ENCODE assay signal across 8 mouse cellular contexts in the genomic region with DNA sequence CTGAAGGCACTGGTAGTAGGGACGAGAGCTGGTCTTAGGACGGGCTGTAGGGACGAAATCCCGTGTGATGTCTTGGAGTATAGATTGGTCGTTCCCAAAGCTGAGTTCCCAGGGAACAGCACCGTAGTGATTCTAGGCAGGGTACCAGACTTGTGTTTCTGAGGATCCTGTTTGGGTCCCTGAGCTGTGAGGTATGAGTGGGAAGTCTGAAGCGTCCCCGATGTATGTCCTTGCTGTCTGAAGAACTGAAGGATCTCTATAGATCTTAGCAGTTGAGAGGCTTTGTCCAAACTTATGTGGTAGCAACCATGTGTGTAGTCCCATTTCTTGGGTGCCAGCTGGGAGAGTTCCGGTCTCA. TPM values are rescaled to one million over a fixed set of nuclear protein-coding genes. Genes with fewer than 3 reads are reported as not detected.
DNase-seq lines count a peak whose midpoint lies in the region; ATAC-seq and TF ChIP-seq lines count a peak whose summit lies in the region.

No protein-coding gene starts in this region.

- TF ChIP-seq RAD21 in CH12.LX (IDR thresholded peaks at IDR 0.05; ENCODE audit: low read depth, low read length): no peak

- peak overlapping the region; percentile 95; the same call in 1 of the 2 replicates for H3K27ac ChIP-seq in heart, embryonic 13.5 days (replicated peaks)
- H3K27ac ChIP-seq in CH12.LX (ENCODE audit: insufficient read depth, low read depth): peak overlapping the region; percentile 17
- H3K27ac ChIP-seq in forebrain, embryonic 13.5 days: peak overlapping the region; percentile 31; the same call in 1 of the 2 replicates
- peak overlapping the region; percentile 93 for H3K27ac ChIP-seq in liver, embryonic 16.5 days (ENCODE audit: low read length)

- peak overlapping the region; percentile 84 for H3K4me2 ChIP-seq in heart, embryonic 13.5 days
- peak overlapping the region; percentile 67 for H3K4me2 ChIP-seq in CH12.LX (ENCODE audit: insufficient read depth, low read depth, poor library complexity, severe bottlenecking)
- H3K4me2 ChIP-seq in forebrain, embryonic 13.5 days: peak overlapping the region; percentile 83
- peak overlapping the region; percentile 88 for H3K4me2 ChIP-seq in liver, embryonic 16.5 days (ENCODE audit: low read depth, low read length)

- no peak for DNase-seq in heart, postnatal 14 days
- no peak for DNase-seq in CH12.LX (ENCODE audit: extremely low read depth)
- no peak for DNase-seq in adrenal gland, postnatal 36 days
- no peak for DNase-seq in kidney, postnatal 14 days
- no peak for DNase-seq in c-Kit-positive CD71-positive TER-119-positive erythroid progenitor cells, embryonic 14.5 days (ENCODE audit: low spot score)

- dilution Hi-C loops in CH12.LX (cut with MboI; ENCODE audit: extremely low pct_ligation_motif_present, extremely low pct_unique_long_range_greater_than_20kb, low sequenced_read_pairs): no loop called here

- in situ Hi-C loops in CH12.LX (cut with MboI; ENCODE audit: low pct_ligation_motif_present, low pct_unique_long_range_greater_than_20kb, low sequenced_read_pairs): no loop called here

- no peaks in the 10 kb centered on the region for H3K9me3 ChIP-seq in heart, embryonic 13.5 days
- no peaks in the 10 kb centered on the region for H3K9me3 ChIP-seq in CH12.LX (replicated peaks; ENCODE audit: low read length)
- no peaks in the 10 kb centered on the region for H3K9me3 ChIP-seq in forebrain, embryonic 13.5 days (replicated peaks)
- no peaks in the 10 kb centered on the region for H3K9me3 ChIP-seq in liver, embryonic 16.5 days (replicated peaks; ENCODE audit: control insufficient read depth, low read length)

- intact Hi-C loops in heart, postnatal 14 days (cut with DNase I): loop anchor here (2.0 to 5.0 kb wide), 2 partner anchors 56 to 102 kb away; a partner anchor contains a TSS

- no peak for TF ChIP-seq EP300 in CH12.LX (IDR thresholded peaks at IDR 0.05; ENCODE audit: low read length)

- H3K9ac ChIP-seq in heart, embryonic 13.5 days: peak overlapping the region; percentile 90
- peak overlapping the region; percentile 74 for H3K9ac ChIP-seq in CH12.LX (ENCODE audit: insufficient read depth, low read depth)
- H3K9ac ChIP-seq in forebrain, embryonic 13.5 days: peak overlapping the region; percentile 85
- H3K9ac ChIP-seq in liver, embryonic 16.5 days (ENCODE audit: low read depth, low read length): peak overlapping the region; percentile 85

- peak overlapping the region; percentile 76 for H3K4me3 ChIP-seq in heart, embryonic 13.5 days
- peak overlapping the region; percentile 63 to 100 (median 81) for H3K4me3 ChIP-seq in CH12.LX (replicated peaks in 1 of 3; ENCODE audit: low read depth in 2 of 3, low read length in 2 of 3, poor library complexity in 1 of 3)
- peak overlapping the region; percentile 66 for H3K4me3 ChIP-seq in forebrain, embryonic 13.5 days
- H3K4me3 ChIP-seq in liver, embryonic 16.5 days (ENCODE audit: low read depth, low read length): peak overlapping the region; percentile 87

- H3K27me3 ChIP-seq in heart, embryonic 13.5 days (replicated peaks): peaks cover 26% of the 10 kb centered on the region
- peaks cover 23% of the 10 kb centered on the region for H3K27me3 ChIP-seq in CH12.LX (replicated peaks)
- 0 out of 2 replicates have a peak, but pooled peaks cover 3% of the 10 kb centered on the region for H3K27me3 ChIP-seq in forebrain, embryonic 13.5 days
- H3K27me3 ChIP-seq in liver, embryonic 16.5 days (ENCODE audit: control insufficient read depth, insufficient read depth, low read depth, low read length): no peaks in the 10 kb centered on the region

- WGBS in heart, embryonic 13.5 days: 8% methylated on average over 9 of the region's 9 CpGs
- 9% methylated on average over 9 of the region's 9 CpGs for WGBS in forebrain, embryonic 13.5 days
- WGBS in liver, embryonic 16.5 days (ENCODE audit: insufficient replicate concordance): 6% methylated on average over 9 of the region's 9 CpGs

- peaks cover 35% of the 10 kb centered on the region for H3K36me3 ChIP-seq in heart, embryonic 13.5 days
- H3K36me3 ChIP-seq in CH12.LX (replicated peaks in 1 of 2; ENCODE audit: control insufficient read depth in 1 of 2, insufficient read depth in 1 of 2, low read length in 1 of 2): peaks cover 33 to 39% of the 10 kb centered on the region in 2 experiments
- peaks cover 29% of the 10 kb centered on the region for H3K36me3 ChIP-seq in forebrain, embryonic 13.5 days (ENCODE audit: poor library complexity, severe bottlenecking)
- peaks cover 10% of the 10 kb centered on the region for H3K36me3 ChIP-seq in liver, embryonic 16.5 days (ENCODE audit: control insufficient read depth, insufficient read depth)

- no peak for TF ChIP-seq CTCF in CH12.LX (conservative IDR thresholded peaks at IDR 0.05 in 1 of 2, IDR thresholded peaks at IDR 0.05 in 1 of 2; ENCODE audit: low read depth in 2 of 2, low read length in 2 of 2)

- peaks cover 5% of the 10 kb centered on the region; the same call in 1 of the 2 replicates for H3K79me2 ChIP-seq in CH12.LX (replicated peaks; ENCODE audit: control insufficient read depth, extremely low read depth, insufficient read depth, poor library complexity, severe bottlenecking)

- no peak for ATAC-seq in heart, embryonic 13.5 days (ENCODE audit: extremely low read depth, insufficient number of reproducible peaks, low FRiP score, low TSS enrichment)
- ATAC-seq in forebrain, embryonic 13.5 days: no peak; the same call in 1 of the 2 replicates
- ATAC-seq in liver, embryonic 16.5 days (ENCODE audit: low read depth): no peak

- no peak for TF ChIP-seq POLR2A in CH12.LX (IDR thresholded peaks at IDR 0.05; ENCODE audit: low read depth, low read length)

- peaks cover 17% of the 10 kb centered on the region for H3K4me1 ChIP-seq in heart, embryonic 13.5 days
- H3K4me1 ChIP-seq in CH12.LX (ENCODE audit: control insufficient read depth in 1 of 2, insufficient read depth in 2 of 2): peaks cover 7 to 29% of the 10 kb centered on the region in 2 experiments
- H3K4me1 ChIP-seq in forebrain, embryonic 13.5 days: peaks cover 18% of the 10 kb centered on the region
- peaks cover 20% of the 10 kb centered on the region for H3K4me1 ChIP-seq in liver, embryonic 16.5 days (ENCODE audit: control insufficient read depth, low read depth, low read length)

TF ChIP-seq in CH12.LX, 34 proteins besides CTCF, POLR2A, EP300 and RAD21 (continues in another document):
- TF ChIP-seq SIN3A (IDR thresholded peaks at IDR 0.05; ENCODE audit: low read length) (peak; percentile 36; the same call in 1 of the 2 replicates), RCOR1 (conservative IDR thresholded peaks at IDR 0.05; ENCODE audit: low read depth, low read length) (no peak), ELF1 (IDR thresholded peaks at IDR 0.05; ENCODE audit: low read depth, low read length) (no peak), MAX (IDR thresholded peaks at IDR 0.05; ENCODE audit: low read length) (no peak; the same call in none of the 2 replicates)

RNA-seq across cellular contexts. Expression of a gene that starts 0.7 kb away (rescaled TPM):
- 49.9 and 55.7 TPM in 2 replicates for polyA plus RNA-seq in heart, embryonic 13.5 days (2015; fragmentation: Nextera tagmentation; extraction: Ambion mirVana)
- 10 to 100 TPM; 39.4 to 42.8 TPM for total RNA-seq in heart, postnatal 14 days (2021)
- total RNA-seq in CH12.LX (2012; rRNA removed) (111 and 138 TPM in 2 replicates), CH12.LX (2014; rRNA removed) (98.4 and 110 TPM in 2 replicates)
- polyA plus RNA-seq in CH12.LX (2012; ENCODE audit: insufficient read length, low read depth): 78.0 and 111 TPM in 2 replicates
- 102 and 110 TPM in 2 replicates for polyA plus RNA-seq in forebrain, embryonic 13.5 days (2015; fragmentation: Nextera tagmentation; extraction: Ambion mirVana)
- polyA plus RNA-seq in liver, embryonic 16.5 days (2015; fragmentation: Nextera tagmentation; extraction: Ambion mirVana): 25.2 and 25.7 TPM in 2 replicates
- 10 to 100 TPM; 56.1 to 59.9 TPM for total RNA-seq in adrenal gland, postnatal 36 days (2021)

RNA-seq across cellular contexts. Expression of a gene that starts 19.8 kb away (rescaled TPM):
- polyA plus RNA-seq in heart, embryonic 13.5 days (2015; fragmentation: Nextera tagmentation; extraction: Ambion mirVana): 0.88 and 1.0 TPM in 2 replicates
- total RNA-seq in heart, postnatal 14 days (2021): under 1 TPM; 0.19 to 0.24 TPM
- total RNA-seq in CH12.LX (2012; rRNA removed) (0.08 TPM in 1 of 2 replicates, not detected in the other), CH12.LX (2014; rRNA removed) (not detected in 2 replicates)
- polyA plus RNA-seq in CH12.LX (2012; ENCODE audit: insufficient read length, low read depth): not detected in 2 replicates
- 8.6 and 10.4 TPM in 2 replicates for polyA plus RNA-seq in forebrain, embryonic 13.5 days (2015; fragmentation: Nextera tagmentation; extraction: Ambion mirVana)
- 3.8 and 6.3 TPM in 2 replicates for polyA plus RNA-seq in liver, embryonic 16.5 days (2015; fragmentation: Nextera tagmentation; extraction: Ambion mirVana)
- total RNA-seq in adrenal gland, postnatal 36 days (2021): 1 to 10 TPM; 6.5 to 8.5 TPM

RNA-seq across cellular contexts. Expression of a gene that starts 21.7 kb away (rescaled TPM):
- polyA plus RNA-seq in heart, embryonic 13.5 days (2015; fragmentation: Nextera tagmentation; extraction: Ambion mirVana): 31.7 and 35.4 TPM in 2 replicates
- total RNA-seq in heart, postnatal 14 days (2021): 10 to 100 TPM; 14.3 to 14.7 TPM
- total RNA-seq in CH12.LX (2012; rRNA removed): 64.3 and 72.7 TPM in 2 replicates
- 80.7 and 83.3 TPM in 2 replicates for total RNA-seq in CH12.LX (2014; rRNA removed)
- polyA plus RNA-seq in CH12.LX (2012; ENCODE audit: insufficient read length, low read depth): 79.4 and 82.4 TPM in 2 replicates
- 58.3 and 59.2 TPM in 2 replicates for polyA plus RNA-seq in forebrain, embryonic 13.5 days (2015; fragmentation: Nextera tagmentation; extraction: Ambion mirVana)
- polyA plus RNA-seq in liver, embryonic 16.5 days (2015; fragmentation: Nextera tagmentation; extraction: Ambion mirVana): 18.9 and 21.1 TPM in 2 replicates
- 10 to 100 TPM; 31.4 to 39.4 TPM for total RNA-seq in adrenal gland, postnatal 36 days (2021)

RNA-seq across cellular contexts. Expression of a gene that starts 51.8 kb away (rescaled TPM):
- polyA plus RNA-seq in heart, embryonic 13.5 days (2015; fragmentation: Nextera tagmentation; extraction: Ambion mirVana): 0.19 TPM in 2 replicates
- under 1 TPM; 0.15 to 0.24 TPM for total RNA-seq in heart, postnatal 14 days (2021)
- total RNA-seq in CH12.LX (2012; rRNA removed) (not detected in 2 replicates), CH12.LX (2014; rRNA removed) (not detected in 2 replicates)
- 0.17 TPM in 1 of 2 replicates, not detected in the other for polyA plus RNA-seq in CH12.LX (2012; ENCODE audit: insufficient read length, low read depth)
- polyA plus RNA-seq in forebrain, embryonic 13.5 days (2015; fragmentation: Nextera tagmentation; extraction: Ambion mirVana): 0.32 and 0.77 TPM in 2 replicates
- 0.06 TPM in 1 of 2 replicates, not detected in the other for polyA plus RNA-seq in liver, embryonic 16.5 days (2015; fragmentation: Nextera tagmentation; extraction: Ambion mirVana)
- not detected for total RNA-seq in adrenal gland, postnatal 36 days (2021)

RNA-seq across cellular contexts. Expression of a gene that starts 52.5 kb away (rescaled TPM):
- polyA plus RNA-seq in heart, embryonic 13.5 days (2015; fragmentation: Nextera tagmentation; extraction: Ambion mirVana): 0.65 and 0.79 TPM in 2 replicates
- under 1 TPM; 0.54 to 0.84 TPM for total RNA-seq in heart, postnatal 14 days (2021)
- total RNA-seq in CH12.LX (2012; rRNA removed): not detected in 2 replicates
- not detected in 2 replicates for total RNA-seq in CH12.LX (2014; rRNA removed)
- not detected in 2 replicates for polyA plus RNA-seq in CH12.LX (2012; ENCODE audit: insufficient read length, low read depth)
- polyA plus RNA-seq in forebrain, embryonic 13.5 days (2015; fragmentation: Nextera tagmentation; extraction: Ambion mirVana): 0.84 and 0.97 TPM in 2 replicates
- 0.07 and 0.09 TPM in 2 replicates for polyA plus RNA-seq in liver, embryonic 16.5 days (2015; fragmentation: Nextera tagmentation; extraction: Ambion mirVana)
- 1 to 10 TPM; 1.4 TPM for total RNA-seq in adrenal gland, postnatal 36 days (2021)

Comparison
In these comparisons a context has a peak if more than half of its experiments do, and no peak if none do; other contexts are left out.
1. H3K27ac ChIP-seq: peak in every context shown above with its lines; median percentile 95 in heart, embryonic 13.5 days; 93 in liver, embryonic 16.5 days; 31 in forebrain, embryonic 13.5 days; 17 in CH12.LX.